Mouse (Mus musculus): ENCODE results near the gene Cfap77. TPM values are rescaled to one million over a fixed set of nuclear protein-coding genes. Genes with fewer than 3 reads are reported as not detected.

The Cfap77 gene
- polyA plus RNA-seq, 1 experiment from 2014 or later, result 1.3 TPM

DNA sequence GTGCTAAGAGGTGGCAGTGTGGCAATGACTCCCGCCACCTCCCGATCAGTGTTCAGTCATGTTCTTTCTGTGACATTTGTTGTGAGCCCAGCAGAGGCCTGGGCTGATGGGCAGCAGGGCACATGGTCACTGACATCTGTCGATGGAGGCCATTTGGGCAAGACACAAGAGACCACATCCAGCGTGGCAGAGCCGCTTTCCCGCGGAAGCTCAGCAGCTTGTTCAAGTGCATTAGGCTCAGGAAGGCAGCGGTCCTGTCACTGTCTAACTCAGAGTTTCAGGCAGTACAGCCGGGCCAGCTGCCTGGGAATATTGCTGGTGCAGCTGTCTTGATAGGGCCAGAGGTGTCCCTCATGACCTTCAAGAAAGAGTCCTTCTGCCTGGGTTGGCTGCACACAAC, 100.3 kb downstream of the Cfap77 start:
- Histone ChIP-seq H3K27ac (replicated peaks; ENCODE audit: low read depth, low read length) (no peak overlapping the region), H3K4me3 (replicated peaks; ENCODE audit: low read depth, low read length) (no peak overlapping the region), H3K4me1 (ENCODE audit: control insufficient read depth, insufficient read depth, low read length) (no peaks in the 10 kb centered on the region), H3K27me3 (ENCODE audit: control insufficient read depth, insufficient read depth, low read length) (no peaks in the 10 kb centered on the region), H3K4me2 (ENCODE audit: low read length) (no peak overlapping the region), H3K36me3 (ENCODE audit: control insufficient read depth, insufficient read depth, low read length) (no peaks in the 10 kb centered on the region), H3K9me3 (ENCODE audit: control insufficient read depth, low read length) (no peaks in the 10 kb centered on the region), H3K9ac (replicated peaks; ENCODE audit: low read length) (no peak overlapping the region)
- no peak for DNase-seq
- WGBS, result 81% methylated on average over 9 of the region's 9 CpGs
- ATAC-seq (ENCODE audit: low FRiP score, low TSS enrichment), result no peak

DNA sequence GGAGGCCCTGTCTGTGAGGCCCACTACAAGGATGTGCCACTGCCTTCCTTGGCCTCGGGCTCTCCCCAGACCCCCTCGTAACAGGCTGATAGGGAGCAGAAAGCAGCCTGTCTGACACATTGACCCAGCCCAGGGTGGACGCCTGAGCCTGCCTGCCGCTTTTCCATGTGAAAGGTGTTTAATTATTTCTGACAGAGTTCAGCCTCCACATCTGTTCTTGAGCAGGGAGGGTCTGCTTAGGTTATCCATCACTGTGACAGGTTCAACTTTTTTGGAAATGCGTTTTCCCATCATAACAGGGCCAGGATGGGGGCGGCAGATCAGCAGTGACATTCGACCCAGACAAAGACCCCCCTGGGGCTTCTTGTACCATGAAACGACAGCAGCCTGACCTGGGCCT, 101.9 kb downstream of the Cfap77 start:
- H3K4me1 ChIP-seq (ENCODE audit: control insufficient read depth, insufficient read depth, low read length), result no peaks in the 10 kb centered on the region
- no peaks in the 10 kb centered on the region for H3K9me3 ChIP-seq (ENCODE audit: control insufficient read depth, low read length)
- no peak overlapping the region for H3K4me3 ChIP-seq (replicated peaks; ENCODE audit: low read depth, low read length)
- 41% methylated on average over 8 of the region's 8 CpGs for WGBS
- H3K4me2 ChIP-seq (ENCODE audit: low read length), result no peak overlapping the region
- no peak for ATAC-seq (ENCODE audit: low FRiP score, low TSS enrichment)
- H3K27me3 ChIP-seq (ENCODE audit: control insufficient read depth, insufficient read depth, low read length), result no peaks in the 10 kb centered on the region
- no peak for DNase-seq
- no peak overlapping the region for H3K27ac ChIP-seq (replicated peaks; ENCODE audit: low read depth, low read length)
- H3K36me3 ChIP-seq (ENCODE audit: control insufficient read depth, insufficient read depth, low read length), result no peaks in the 10 kb centered on the region
- H3K9ac ChIP-seq (replicated peaks; ENCODE audit: low read length), result no peak overlapping the region

- Histone ChIP-seq H3K4me2 (ENCODE audit: low read length) (no peak overlapping the region), H3K27me3 (ENCODE audit: control insufficient read depth, insufficient read depth, low read length) (no peaks in the 10 kb centered on the region), H3K27ac (replicated peaks; ENCODE audit: low read depth, low read length) (no peak overlapping the region), H3K9ac (replicated peaks; ENCODE audit: low read length) (no peak overlapping the region), H3K9me3 (ENCODE audit: control insufficient read depth, low read length) (no peaks in the 10 kb centered on the region), H3K4me1 (ENCODE audit: control insufficient read depth, insufficient read depth, low read length) (peaks cover 28% of the 10 kb centered on the region), H3K4me3 (replicated peaks; ENCODE audit: low read depth, low read length) (no peak overlapping the region), H3K36me3 (ENCODE audit: control insufficient read depth, insufficient read depth, low read length) (no peaks in the 10 kb centered on the region)
- 79% methylated on average over 3 of the region's 3 CpGs for WGBS
- ATAC-seq (ENCODE audit: low FRiP score, low TSS enrichment) (no peak), DNase-seq (no peak)
These were observed 108.6 kb downstream of the Cfap77 start for GRCm38 (mm10) chr2:28946312-28946711.

DNA sequence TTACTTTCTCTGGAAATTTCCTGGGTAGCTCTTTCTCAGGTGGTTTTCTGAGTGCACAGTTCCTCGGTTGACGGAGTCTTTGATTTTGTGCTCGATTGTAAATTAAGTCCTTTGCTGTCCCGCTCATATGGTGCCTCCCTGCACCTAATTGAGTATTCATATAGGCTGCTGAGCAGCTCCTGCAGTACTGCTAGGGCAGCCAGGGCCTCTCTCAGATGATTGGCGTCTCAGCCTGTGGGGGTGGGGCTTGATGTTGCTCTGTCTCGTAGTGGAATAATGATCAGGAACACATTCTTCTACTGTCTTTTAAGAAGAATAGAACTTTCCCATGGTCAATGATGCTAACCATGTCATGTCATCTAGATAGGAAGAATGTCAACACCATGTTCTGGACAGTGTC, 109.5 kb downstream of the Cfap77 start:
- peaks cover 28% of the 10 kb centered on the region for H3K4me1 ChIP-seq (ENCODE audit: control insufficient read depth, insufficient read depth, low read length)
- no peak overlapping the region for H3K4me3 ChIP-seq (replicated peaks; ENCODE audit: low read depth, low read length)
- DNase-seq, result peak; percentile 68
- ATAC-seq (ENCODE audit: low FRiP score, low TSS enrichment), result no peak
- no peak overlapping the region for H3K9ac ChIP-seq (replicated peaks; ENCODE audit: low read length)
- no peaks in the 10 kb centered on the region for H3K36me3 ChIP-seq (ENCODE audit: control insufficient read depth, insufficient read depth, low read length)
- H3K4me2 ChIP-seq (ENCODE audit: low read length), result peak overlapping the region; percentile 6; the same call in 1 of the 2 replicates
- 23% methylated on average over 6 of the region's 6 CpGs for WGBS
- H3K9me3 ChIP-seq (ENCODE audit: control insufficient read depth, low read length), result no peaks in the 10 kb centered on the region
- peak overlapping the region; percentile 71; the same call in 1 of the 2 replicates for H3K27ac ChIP-seq (replicated peaks; ENCODE audit: low read depth, low read length)
- H3K27me3 ChIP-seq (ENCODE audit: control insufficient read depth, insufficient read depth, low read length), result no peaks in the 10 kb centered on the region

GRCm38 (mm10) chr2:28943666-28944516, 111.0 kb downstream of the Cfap77 start:
- peak overlapping the region; percentile 71 for H3K27ac ChIP-seq (replicated peaks; ENCODE audit: low read depth, low read length)
- H3K4me1 ChIP-seq (ENCODE audit: control insufficient read depth, insufficient read depth, low read length), result peaks cover 30% of the 10 kb centered on the region
- WGBS, result 20% methylated on average over 30 of the region's 30 CpGs
- no peak overlapping the region for H3K9ac ChIP-seq (replicated peaks; ENCODE audit: low read length)
- H3K27me3 ChIP-seq (ENCODE audit: control insufficient read depth, insufficient read depth, low read length), result no peaks in the 10 kb centered on the region
- H3K4me3 ChIP-seq (replicated peaks; ENCODE audit: low read depth, low read length), result no peak overlapping the region
- peak; percentile 55; the same call in 1 of the 2 replicates for ATAC-seq (ENCODE audit: low FRiP score, low TSS enrichment)
- no peaks in the 10 kb centered on the region for H3K36me3 ChIP-seq (ENCODE audit: control insufficient read depth, insufficient read depth, low read length)
- DNase-seq, result peak; percentile 79
- peak overlapping the region; percentile 18 for H3K4me2 ChIP-seq (ENCODE audit: low read length)
- H3K9me3 ChIP-seq (ENCODE audit: control insufficient read depth, low read length), result no peaks in the 10 kb centered on the region

GRCm38 (mm10) chr2:28938997-28939396, 115.9 kb downstream of the Cfap77 start:
- WGBS, result 84% methylated on average over 7 of the region's 7 CpGs
- ATAC-seq (ENCODE audit: low FRiP score, low TSS enrichment), result no peak

GRCm38 (mm10) chr2:28930571-28930970, 124.3 kb downstream of the Cfap77 start:
- Histone ChIP-seq H3K9ac (replicated peaks; ENCODE audit: low read length) (no peak overlapping the region), H3K36me3 (ENCODE audit: control insufficient read depth, insufficient read depth, low read length) (no peaks in the 10 kb centered on the region), H3K4me3 (replicated peaks; ENCODE audit: low read depth, low read length) (no peak overlapping the region), H3K27ac (replicated peaks; ENCODE audit: low read depth, low read length) (no peak overlapping the region), H3K4me2 (ENCODE audit: low read length) (no peak overlapping the region), H3K9me3 (ENCODE audit: control insufficient read depth, low read length) (no peaks in the 10 kb centered on the region), H3K27me3 (ENCODE audit: control insufficient read depth, insufficient read depth, low read length) (no peaks in the 10 kb centered on the region), H3K4me1 (ENCODE audit: control insufficient read depth, insufficient read depth, low read length) (peaks cover 6% of the 10 kb centered on the region; the same call in 1 of the 2 replicates)
- DNase-seq, result no peak
- WGBS, result 98% methylated on average over 3 of the region's 3 CpGs
- no peak for ATAC-seq (ENCODE audit: low FRiP score, low TSS enrichment)

More at GRCm38 (mm10) chr2:28938997-28939396, 115.9 kb downstream of the Cfap77 start:
- Histone ChIP-seq H3K36me3 (ENCODE audit: control insufficient read depth, insufficient read depth, low read length) (no peaks in the 10 kb centered on the region), H3K9me3 (ENCODE audit: control insufficient read depth, low read length) (no peaks in the 10 kb centered on the region), H3K4me1 (ENCODE audit: control insufficient read depth, insufficient read depth, low read length) (peaks cover 18% of the 10 kb centered on the region), H3K27ac (replicated peaks; ENCODE audit: low read depth, low read length) (no peak overlapping the region), H3K4me3 (replicated peaks; ENCODE audit: low read depth, low read length) (no peak overlapping the region), H3K27me3 (ENCODE audit: control insufficient read depth, insufficient read depth, low read length) (no peaks in the 10 kb centered on the region), H3K4me2 (ENCODE audit: low read length) (no peak overlapping the region), H3K9ac (replicated peaks; ENCODE audit: low read length) (no peak overlapping the region)
- DNase-seq, result no peak

DNA sequence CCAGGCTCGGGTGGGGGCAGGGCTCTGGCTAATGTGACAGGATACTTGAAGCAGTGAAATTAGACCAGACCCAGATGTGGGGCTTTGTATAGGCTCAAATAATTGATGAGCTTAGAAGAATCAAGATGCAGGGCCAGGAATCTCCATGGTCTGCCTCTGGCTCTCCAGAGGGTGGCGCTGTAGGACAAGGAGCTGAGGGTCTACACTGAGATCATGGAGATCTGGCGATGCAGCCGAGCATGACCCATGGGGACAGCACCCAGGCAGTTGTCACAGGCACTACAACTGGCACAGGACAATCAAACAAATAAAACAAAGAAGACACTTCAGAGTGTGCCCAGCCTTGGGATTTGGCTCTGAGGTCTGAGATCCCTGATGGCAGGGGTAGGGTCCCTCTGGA, 131.0 kb downstream of the Cfap77 start:
- H3K27me3 ChIP-seq (ENCODE audit: control insufficient read depth, insufficient read depth, low read length), result peaks cover 34% of the 10 kb centered on the region
- peak; percentile 87 for DNase-seq
- 0 out of 2 replicates have a peak, but pooled peaks cover 3% of the 10 kb centered on the region for H3K4me1 ChIP-seq (ENCODE audit: control insufficient read depth, insufficient read depth, low read length)
- peak; percentile 48; the same call in 1 of the 2 replicates for ATAC-seq (ENCODE audit: low FRiP score, low TSS enrichment)
- 0% methylated on average over 4 of the region's 4 CpGs for WGBS
- H3K4me2 ChIP-seq (ENCODE audit: low read length), result no peak overlapping the region
- no peak overlapping the region for H3K9ac ChIP-seq (replicated peaks; ENCODE audit: low read length)
- H3K9me3 ChIP-seq (ENCODE audit: control insufficient read depth, low read length), result no peaks in the 10 kb centered on the region
- no peak overlapping the region for H3K27ac ChIP-seq (replicated peaks; ENCODE audit: low read depth, low read length)
- no peak overlapping the region for H3K4me3 ChIP-seq (replicated peaks; ENCODE audit: low read depth, low read length)
- no peaks in the 10 kb centered on the region for H3K36me3 ChIP-seq (ENCODE audit: control insufficient read depth, insufficient read depth, low read length)

GRCm38 (mm10) chr2:28919001-28919400, 135.9 kb downstream of the Cfap77 start:
- 0% methylated on average over 4 of the region's 4 CpGs for WGBS
- H3K27ac ChIP-seq (replicated peaks; ENCODE audit: low read depth, low read length), result no peak overlapping the region

More at GRCm38 (mm10) chr2:28919001-28919400, 135.9 kb downstream of the Cfap77 start:
- DNase-seq, result no peak
- peaks cover 71% of the 10 kb centered on the region for H3K27me3 ChIP-seq (ENCODE audit: control insufficient read depth, insufficient read depth, low read length)
- peak overlapping the region; percentile 54 for H3K4me2 ChIP-seq (ENCODE audit: low read length)
- H3K4me3 ChIP-seq (replicated peaks; ENCODE audit: low read depth, low read length), result no peak overlapping the region
- no peaks in the 10 kb centered on the region for H3K36me3 ChIP-seq (ENCODE audit: control insufficient read depth, insufficient read depth, low read length)
- H3K9ac ChIP-seq (replicated peaks; ENCODE audit: low read length), result no peak overlapping the region
- 0 out of 2 replicates have a peak, but pooled peaks cover 4% of the 10 kb centered on the region for H3K4me1 ChIP-seq (ENCODE audit: control insufficient read depth, insufficient read depth, low read length)
- H3K9me3 ChIP-seq (ENCODE audit: control insufficient read depth, low read length), result no peaks in the 10 kb centered on the region
- ATAC-seq (ENCODE audit: low FRiP score, low TSS enrichment), result no peak

Data from midbrain, embryonic 14.5 days (tissue).